Mouse (Mus musculus) kidney, postnatal 0 days (tissue): Measurements from ENCODE around the gene Sh3gl1. TPM values are rescaled to one million over a fixed set of nuclear protein-coding genes. Genes with fewer than 3 reads are reported as not detected.
A peak's percentile ranks its signal among the peaks of the same experiment; 100 is the strongest.

Experiments
- ATAC-seq: fragments of 200-750 bp; cut with Nextera tagmentation; replicated peaks from 2 replicates; pipeline ENCODE4 v1.8.0; 2017; ENCODE audit warnings: low read depth, moderate number of reproducible peaks, moderate TSS enrichment, moderate library complexity; ENCODE audit not compliant: low FRiP score
- DNase-seq: peaks from one replicate; pipeline ENCODE4 v3.0.0-alpha.2; 2016; ENCODE audit warnings: low spot score
- H3K27ac ChIP-seq: fragments of 300-500 bp; sonication (generic); 2 replicates; pipeline ENCODE4 v1.5.1; 2014; ENCODE audit warnings: mild to moderate bottlenecking
- H3K27me3 ChIP-seq: fragments of 300-500 bp; sonication (generic); 2 replicates; pipeline ENCODE4 v1.6.1; 2014; ENCODE audit warnings: low read length, mixed read lengths; ENCODE audit not compliant: insufficient read depth
- H3K36me3 ChIP-seq: fragments of 300-500 bp; sonication (generic); 2 replicates; pipeline ENCODE4 v1.6.1; 2014; ENCODE audit warnings: low read length, mixed read lengths; ENCODE audit not compliant: insufficient read depth
- H3K4me1 ChIP-seq: fragments of 300-500 bp; sonication (generic); replicated peaks from 2 replicates; pipeline ENCODE4 v1.6.1; 2014; ENCODE audit warnings: antibody characterized with exemption, low read length, mixed read lengths; ENCODE audit not compliant: insufficient read depth
- H3K4me2 ChIP-seq: fragments of 300-500 bp; sonication (generic); 2 replicates; pipeline ENCODE4 v1.6.1; 2014; ENCODE audit warnings: mild to moderate bottlenecking, low read length, moderate library complexity, mixed read lengths
- H3K4me3 ChIP-seq: fragments of 300-500 bp; sonication (generic); replicated peaks from 2 replicates; pipeline ENCODE4 v1.5.1; 2014; ENCODE audit warnings: low read depth, low read length
- H3K9ac ChIP-seq: fragments of 300-500 bp; sonication (generic); 2 replicates; pipeline ENCODE4 v1.6.1; 2014; ENCODE audit warnings: low read depth, low read length
- H3K9me3 ChIP-seq: fragments of 300-500 bp; sonication (generic); replicated peaks from 2 replicates; pipeline ENCODE4 v1.6.1; 2016; ENCODE audit warnings: low read length, inconsistent platforms, mixed read lengths
- CTCF ChIP-seq: IDR thresholded peaks from 2 replicates; pipeline ENCODE4 v1.5.1; 2016; ENCODE audit warnings: antibody characterized with exemption, low read depth, mild to moderate bottlenecking, moderate library complexity
- WGBS: fragments of 180-500 bp; shearing (Covaris S2); extraction: QIAGEN DNeasy Blood & Tissue Kit; methylation state at CpG from one replicate; pipeline ENCODE4 v1.1.7; 2014; 5-methylcytosine and 5-hydroxymethylcytosine counted together
- polyA plus RNA-seq: library from polyadenylated mRNA; unstranded; fragments of >200 nt; fragmentation: Nextera tagmentation; extraction: Ambion mirVana; gene quantifications from 2 replicates; pipeline ENCODE4 v1.2.1, GENCODE M21; 2015

Gene Sh3gl1
- polyA plus RNA-seq, 1 experiment from 2014 or later = 115 TPM

GRCm38 (mm10) chr17:56051369-56051768 lies 14.9 kb upstream of the Sh3gl1 start:
- Histone ChIP-seq H3K9me3 (no peaks in the 10 kb centered on the region), H3K9ac (no peak overlapping the region), H3K27me3 (no peaks in the 10 kb centered on the region), H3K4me1 (no peaks in the 10 kb centered on the region), H3K4me3 (no peak overlapping the region), H3K27ac (no peak overlapping the region), H3K36me3 (peaks cover 27% of the 10 kb centered on the region), H3K4me2 (no peak overlapping the region)
- ATAC-seq = no peak
- WGBS = 87% methylated on average over 5 of the region's 5 CpGs
- DNase-seq = no peak
- TF ChIP-seq CTCF = no peak

GRCm38 (mm10) chr17:56040857-56041163 lies 4.4 kb upstream of the Sh3gl1 start:
- peak; percentile 27 for DNase-seq
- Histone ChIP-seq H3K4me3 (peak overlapping the region; percentile 66), H3K9me3 (no peaks in the 10 kb centered on the region), H3K4me2 (peak overlapping the region; percentile 81), H3K27ac (no peak overlapping the region), H3K4me1 (peaks cover 11% of the 10 kb centered on the region), H3K36me3 (peaks cover 8% of the 10 kb centered on the region; the same call in 1 of the 2 replicates), H3K9ac (peak overlapping the region; percentile 85), H3K27me3 (no peaks in the 10 kb centered on the region)
- TF ChIP-seq CTCF = no peak
- 2% methylated on average over 12 of the region's 12 CpGs for WGBS
- ATAC-seq = no peak

- ATAC-seq = peak; percentile 87
- WGBS = under 1% methylated on average over 68 of the region's 68 CpGs
These were observed 3.8 kb upstream of the Sh3gl1 start, which contains the start of gene Chaf1a for GRCm38 (mm10) chr17:56040030-56040856. TSS of gene Chaf1a (plus strand) at chr17:56040439.

GRCm38 (mm10) chr17:56039345-56039744 lies 2.9 kb upstream of the Sh3gl1 start:
- Histone ChIP-seq H3K4me1 (peaks cover 21% of the 10 kb centered on the region), H3K9me3 (no peaks in the 10 kb centered on the region), H3K36me3 (no peaks in the 10 kb centered on the region), H3K27me3 (no peaks in the 10 kb centered on the region), H3K27ac (no peak overlapping the region), H3K4me2 (peak overlapping the region; percentile 81; the same call in 1 of the 2 replicates), H3K4me3 (no peak overlapping the region), H3K9ac (no peak overlapping the region)
- DNase-seq (no peak), ATAC-seq (no peak)
- no peak for TF ChIP-seq CTCF
- WGBS = 80% methylated on average over 4 of the region's 4 CpGs

More at GRCm38 (mm10) chr17:56040030-56040856, 3.8 kb upstream of the Sh3gl1 start, which contains the start of gene Chaf1a:
- no peak for TF ChIP-seq CTCF
- peaks cover 12% of the 10 kb centered on the region for H3K4me1 ChIP-seq
- no peaks in the 10 kb centered on the region for H3K9me3 ChIP-seq
- peak within 1 kb of the TSS; percentile 85 for H3K9ac ChIP-seq
- H3K4me3 ChIP-seq = peak within 1 kb of the TSS; percentile 66
- H3K36me3 ChIP-seq = peaks cover 3% of the 10 kb centered on the region; the same call in 1 of the 2 replicates
- H3K4me2 ChIP-seq = peak within 1 kb of the TSS; percentile 81
- H3K27me3 ChIP-seq = no peaks in the 10 kb centered on the region
- peak; percentile 99 for DNase-seq
- H3K27ac ChIP-seq = peak within 1 kb of the TSS; percentile 74

- H3K4me2 ChIP-seq = no peak overlapping the region
- H3K27me3 ChIP-seq = no peaks in the 10 kb centered on the region
- no peak for ATAC-seq
- WGBS = 80% methylated on average over 8 of the region's 8 CpGs
- no peak for DNase-seq
- peaks cover under 1% of the 10 kb centered on the region; the same call in 1 of the 2 replicates for H3K36me3 ChIP-seq
- H3K4me1 ChIP-seq = peaks cover 23% of the 10 kb centered on the region
- H3K4me3 ChIP-seq = no peak overlapping the region
- H3K27ac ChIP-seq = no peak overlapping the region
- no peak for TF ChIP-seq CTCF
- H3K9ac ChIP-seq = no peak overlapping the region
- H3K9me3 ChIP-seq = no peaks in the 10 kb centered on the region
These were observed 2.3 kb upstream of the Sh3gl1 start for GRCm38 (mm10) chr17:56038583-56039261.

- no peak overlapping the region for H3K27ac ChIP-seq
- ATAC-seq (peak; percentile 1; the same call in 1 of the 2 replicates), DNase-seq (no peak)
- peak overlapping the region; percentile 2; the same call in 1 of the 2 replicates for H3K9ac ChIP-seq
- H3K9me3 ChIP-seq = no peaks in the 10 kb centered on the region
- H3K4me1 ChIP-seq = peaks cover 30% of the 10 kb centered on the region
- no peak overlapping the region; the same call in 1 of the 2 replicates for H3K4me3 ChIP-seq
- TF ChIP-seq CTCF = no peak; the same call in 1 of the 2 replicates
- no peaks in the 10 kb centered on the region for H3K27me3 ChIP-seq
- WGBS = 37% methylated on average over 13 of the region's 13 CpGs
- peaks cover 9% of the 10 kb centered on the region; the same call in 1 of the 2 replicates for H3K36me3 ChIP-seq
- H3K4me2 ChIP-seq = peak overlapping the region; percentile 50
These were observed 459 bp upstream of the Sh3gl1 start for GRCm38 (mm10) chr17:56036901-56037287.
